Mouse (Mus musculus) bone marrow macrophage, adult 2 months (primary cell): ENCODE results near the gene Prdx5. TPM values are rescaled to one million over a fixed set of nuclear protein-coding genes. Genes with fewer than 3 reads are reported as not detected.
A peak's percentile ranks its signal among the peaks of the same experiment; 100 is the strongest.

Experiments
- H3K27ac ChIP-seq: 2 replicates; pipeline ENCODE4 v1.5.1; 2012; ENCODE audit warnings: low read depth, low read length; ENCODE audit not compliant: insufficient read depth
- H3K4me1 ChIP-seq: 2 replicates; pipeline ENCODE4 v1.6.1; 2012; ENCODE audit warnings: low read length; ENCODE audit not compliant: control insufficient read depth, insufficient read depth
- H3K4me3 ChIP-seq: 2 replicates; pipeline ENCODE4 v1.5.1; 2012; ENCODE audit warnings: mild to moderate bottlenecking, low read length, moderate library complexity; ENCODE audit not compliant: insufficient read depth
- CTCF ChIP-seq: IDR thresholded peaks from 2 replicates; pipeline ENCODE4 v1.5.1; 2012; ENCODE audit warnings: low read depth, mild to moderate bottlenecking, low read length, moderate library complexity
- POLR2A ChIP-seq: IDR thresholded peaks from 2 replicates; pipeline ENCODE4 v1.6.1; 2012; ENCODE audit warnings: mild to moderate bottlenecking, low read depth, low read length, borderline replicate concordance
- polyA plus RNA-seq: library from polyadenylated mRNA; stranded (reverse); fragments of >200 nt; gene quantifications from 2 replicates; pipeline ENCODE4 v1.2.4, GENCODE M21; 2012; ENCODE audit not compliant: missing spikeins, insufficient read depth, insufficient read length

Gene Prdx5
- 349 and 382 TPM in 2 replicates for polyA plus RNA-seq

DNA sequence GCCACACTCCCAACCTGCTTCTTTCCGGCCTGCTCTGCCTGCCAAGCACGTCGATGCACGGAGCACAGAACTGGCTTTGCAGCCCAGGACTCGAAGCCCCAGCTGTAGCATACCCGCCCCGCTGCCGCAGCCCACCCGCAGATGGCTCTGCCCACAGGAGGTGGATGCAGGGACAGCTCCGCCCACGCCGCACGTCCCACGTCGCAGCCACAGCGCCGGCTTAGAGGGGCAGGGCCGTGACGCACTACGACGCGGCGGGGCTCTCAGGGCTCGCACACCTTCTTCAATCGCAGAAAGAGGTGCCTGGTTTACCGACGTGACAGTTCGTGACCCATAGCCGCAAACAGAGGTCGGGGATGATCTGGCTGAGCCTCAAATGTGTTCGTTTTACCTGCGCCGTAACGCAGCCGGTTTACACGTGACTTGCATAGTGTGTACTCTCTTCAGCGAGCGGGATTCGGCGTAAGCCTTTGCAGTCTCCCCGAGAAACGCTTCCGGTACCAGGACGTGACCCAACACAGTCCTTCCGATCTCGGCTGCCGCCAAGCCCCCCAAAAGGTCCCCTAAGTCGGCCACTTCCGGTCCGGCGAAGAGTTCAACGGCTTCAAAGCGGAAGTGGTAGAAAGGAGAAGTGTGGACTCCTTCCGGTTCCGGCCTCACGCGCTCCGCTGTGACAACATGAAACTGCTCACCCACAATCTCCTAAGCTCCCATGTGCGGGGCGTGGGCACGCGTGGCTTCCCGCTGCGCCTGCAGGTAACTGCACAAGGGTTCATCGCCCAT, at the start of gene Prdx5, which contains the start of gene Trmt112:
Prdx5 (minus strand) TSS at position 600 of the 783 bp plus-strand sequence.
Trmt112 (plus strand) TSS at position 192 of the 783 bp plus-strand sequence.
- Histone ChIP-seq H3K27ac (peak within 1 kb of the TSS; percentile 98), H3K4me3 (peak within 1 kb of the TSS; percentile 81), H3K4me1 (peaks cover 13% of the 10 kb centered on the region)
- TF ChIP-seq CTCF (no peak), POLR2A (no peak)

DNA sequence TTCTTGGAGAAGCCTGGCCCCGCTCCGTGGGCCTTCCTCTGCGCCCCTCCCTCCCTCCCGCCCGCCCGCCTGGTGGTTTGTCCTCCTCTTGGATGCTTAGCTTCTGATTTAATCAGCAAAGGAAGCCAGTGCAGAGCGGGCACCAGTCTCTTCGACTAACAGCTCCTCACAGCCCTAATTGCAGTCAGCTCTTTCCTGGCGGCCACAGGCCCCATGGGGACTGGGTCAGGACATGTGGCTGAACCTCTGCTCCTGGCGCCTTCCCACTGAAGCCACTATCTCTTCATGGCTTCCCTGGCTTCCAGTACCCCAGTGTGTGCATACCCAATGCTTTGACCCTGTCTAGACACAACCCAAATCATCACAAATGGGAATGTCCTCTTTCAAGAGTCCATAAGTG, 46.6 kb upstream of the Prdx5 start:
- Histone ChIP-seq H3K4me1 (peaks cover 7% of the 10 kb centered on the region), H3K27ac (no peak overlapping the region), H3K4me3 (no peak overlapping the region)
- TF ChIP-seq CTCF, result no peak
- no peak for TF ChIP-seq POLR2A

DNA sequence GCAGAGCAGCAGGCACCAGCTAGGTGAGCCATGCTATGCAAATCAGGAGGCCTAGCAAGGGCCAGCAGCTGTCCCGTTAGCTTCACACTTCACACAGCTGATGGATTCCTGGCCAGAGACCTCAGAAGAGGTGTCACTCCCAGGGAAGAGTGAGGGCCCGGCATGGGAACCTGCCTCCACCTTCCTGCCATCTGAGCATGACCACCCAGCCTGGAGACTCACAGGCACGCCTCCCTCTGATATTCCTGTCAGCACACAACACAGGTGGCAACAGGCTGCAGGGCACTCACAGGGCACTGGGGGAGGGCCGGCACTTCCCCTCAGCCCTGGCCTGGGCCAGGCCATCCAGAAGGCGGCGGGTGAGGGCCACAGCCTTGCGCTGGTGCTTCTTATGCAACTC, 45.5 kb upstream of the Prdx5 start:
- Histone ChIP-seq H3K4me3 (no peak overlapping the region), H3K4me1 (peaks cover 7% of the 10 kb centered on the region), H3K27ac (no peak overlapping the region)

DNA sequence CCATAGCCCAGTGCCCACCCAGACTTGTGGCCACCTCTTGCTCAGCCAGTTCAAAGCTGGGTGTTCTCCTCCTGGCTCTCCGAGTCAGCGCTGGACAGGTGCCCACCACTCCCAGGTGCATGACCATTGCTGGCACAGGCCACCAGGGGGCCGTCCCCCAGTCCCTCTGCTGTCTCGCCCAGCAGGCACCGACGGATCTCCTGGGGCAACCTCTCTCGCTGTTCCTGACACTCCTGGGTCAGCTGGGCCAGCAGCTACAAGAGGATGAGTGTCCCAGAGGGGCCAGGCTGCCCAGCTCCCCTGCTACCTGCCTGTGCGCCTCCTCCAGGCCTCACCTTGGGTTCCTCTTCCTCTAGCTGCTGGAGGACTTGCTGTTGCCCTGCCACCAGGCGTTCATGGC, 44.1 kb upstream of the Prdx5 start:
- Histone ChIP-seq H3K4me3 (no peak overlapping the region), H3K4me1 (peaks cover 14% of the 10 kb centered on the region), H3K27ac (no peak overlapping the region)
- TF ChIP-seq POLR2A (no peak), CTCF (no peak)

More for the DNA sequence above, 45.5 kb upstream of the Prdx5 start:
- TF ChIP-seq CTCF (no peak), POLR2A (no peak)

DNA sequence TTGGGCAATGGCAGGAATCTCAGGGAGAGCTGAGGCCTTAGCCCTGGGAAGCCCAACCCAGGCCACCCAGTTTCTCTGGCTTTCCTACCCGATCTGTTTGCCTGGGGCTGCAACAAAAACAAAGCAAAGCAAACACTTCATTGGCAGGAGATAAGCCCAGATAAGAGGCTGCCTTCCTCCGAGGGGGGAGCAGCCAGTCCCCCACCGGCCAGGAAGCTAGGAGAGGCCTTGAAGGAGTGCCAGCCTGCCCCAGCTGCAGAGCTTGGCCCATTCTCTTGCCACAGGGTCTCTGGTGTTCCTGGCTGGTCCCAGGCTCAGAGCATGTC, 42.8 kb upstream of the Prdx5 start:
- Histone ChIP-seq H3K4me3 (peak overlapping the region; percentile 76), H3K4me1 (peaks cover 18% of the 10 kb centered on the region), H3K27ac (peak overlapping the region; percentile 91)
- no peak for TF ChIP-seq POLR2A
- TF ChIP-seq CTCF, result no peak

DNA sequence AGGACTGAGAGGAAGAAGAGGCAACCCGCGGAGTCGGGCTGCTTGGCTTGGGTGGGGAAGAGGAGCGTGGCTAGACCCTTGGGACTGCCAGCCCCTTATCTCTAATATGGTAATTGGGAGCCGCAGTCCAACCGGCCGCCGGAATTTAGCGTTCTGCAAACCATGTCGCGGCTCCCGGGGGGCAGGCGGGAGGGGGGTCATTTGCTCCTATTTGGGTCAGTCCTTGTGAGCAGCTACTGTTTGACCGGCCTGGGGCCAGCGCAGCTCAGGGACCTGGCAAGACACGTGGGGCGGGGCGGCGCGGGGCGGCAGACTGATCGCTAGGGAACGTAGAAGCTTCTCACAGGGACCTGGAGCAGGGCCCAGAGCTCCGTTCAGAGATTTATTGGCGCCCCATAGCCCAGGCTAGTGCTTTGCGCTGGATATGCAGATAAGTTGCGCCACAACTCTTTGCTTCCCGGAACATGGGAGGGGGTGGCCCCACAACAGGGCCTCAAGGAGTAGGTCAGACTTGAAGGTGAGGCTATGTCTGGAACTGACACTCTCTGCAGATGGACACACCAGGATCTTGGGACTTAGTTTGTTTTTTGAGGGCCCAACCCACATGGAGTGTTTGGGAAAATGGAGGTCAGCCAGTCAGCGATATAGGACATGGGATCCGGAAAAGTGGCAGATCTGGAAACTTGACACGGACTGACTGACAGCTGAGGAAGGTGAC, 42.2 kb upstream of the Prdx5 start:
- peak overlapping the region; percentile 76 for H3K4me3 ChIP-seq
- H3K4me1 ChIP-seq, result peaks cover 18% of the 10 kb centered on the region
- TF ChIP-seq POLR2A (no peak), CTCF (no peak)
- peak overlapping the region; percentile 91 for H3K27ac ChIP-seq

DNA sequence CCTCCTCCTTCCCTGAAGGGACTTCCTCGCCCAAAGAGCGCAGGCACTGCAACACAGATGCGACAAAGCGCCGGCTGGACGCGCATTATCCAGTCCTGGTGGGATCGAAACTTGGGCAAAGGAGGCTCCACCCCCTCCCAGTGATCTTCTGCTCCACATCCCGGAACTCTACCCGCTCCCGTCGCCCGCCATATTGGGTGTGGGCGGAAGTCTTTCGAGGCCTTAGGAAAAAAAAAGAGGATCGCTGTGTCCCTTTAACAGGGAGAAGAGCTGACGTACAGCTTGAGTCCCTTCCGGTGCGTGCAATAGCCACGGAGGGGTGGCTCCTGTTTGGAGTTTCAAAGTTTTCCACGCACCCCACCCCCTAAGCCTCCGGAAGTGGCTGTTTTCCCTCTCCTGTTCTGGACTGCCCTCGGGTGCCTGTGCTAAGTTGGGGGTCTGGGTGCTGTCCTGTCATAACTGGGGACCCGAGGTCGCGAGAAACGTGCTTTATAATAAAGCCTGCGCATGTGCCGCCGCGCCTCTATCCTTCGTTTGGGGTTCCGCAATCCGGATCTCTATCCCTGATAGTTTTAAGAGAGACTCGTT, 41.6 kb upstream of the Prdx5 start:
- no peak for TF ChIP-seq CTCF
- TF ChIP-seq POLR2A, result no peak
- Histone ChIP-seq H3K4me3 (peak overlapping the region; percentile 86), H3K27ac (peak overlapping the region; percentile 91)

DNA sequence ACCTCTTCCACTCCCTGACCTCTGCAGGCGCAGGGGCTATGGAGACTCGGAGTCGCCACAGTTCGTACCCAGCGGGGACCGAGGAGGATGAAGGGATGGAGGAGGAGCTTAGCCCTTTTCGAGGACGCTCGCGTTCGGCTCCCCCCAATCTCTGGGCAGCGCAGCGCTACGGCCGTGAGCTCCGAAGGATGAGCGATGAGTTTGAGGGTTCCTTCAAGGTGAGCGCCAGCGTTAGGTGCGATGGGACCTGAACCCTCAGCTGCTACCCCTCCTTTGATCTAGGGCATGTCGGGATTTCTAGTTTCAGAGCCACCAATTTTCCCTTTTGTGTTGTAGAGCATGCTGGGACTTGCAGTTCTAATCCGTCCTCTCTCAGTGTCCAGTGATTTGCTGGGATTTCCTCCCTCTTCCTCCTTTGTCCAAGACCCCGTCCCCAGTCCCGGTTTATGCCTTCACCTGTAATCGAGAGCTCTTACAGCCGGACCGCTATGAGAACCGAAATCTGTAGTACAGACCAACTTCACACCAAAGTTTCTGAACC, 40.8 kb upstream of the Prdx5 start:
- Histone ChIP-seq H3K27ac (peak overlapping the region; percentile 91), H3K4me3 (peak overlapping the region; percentile 86), H3K4me1 (peaks cover 31% of the 10 kb centered on the region)
- TF ChIP-seq POLR2A (no peak), CTCF (no peak)

More for the DNA sequence above, 41.6 kb upstream of the Prdx5 start:
- peaks cover 25% of the 10 kb centered on the region for H3K4me1 ChIP-seq

DNA sequence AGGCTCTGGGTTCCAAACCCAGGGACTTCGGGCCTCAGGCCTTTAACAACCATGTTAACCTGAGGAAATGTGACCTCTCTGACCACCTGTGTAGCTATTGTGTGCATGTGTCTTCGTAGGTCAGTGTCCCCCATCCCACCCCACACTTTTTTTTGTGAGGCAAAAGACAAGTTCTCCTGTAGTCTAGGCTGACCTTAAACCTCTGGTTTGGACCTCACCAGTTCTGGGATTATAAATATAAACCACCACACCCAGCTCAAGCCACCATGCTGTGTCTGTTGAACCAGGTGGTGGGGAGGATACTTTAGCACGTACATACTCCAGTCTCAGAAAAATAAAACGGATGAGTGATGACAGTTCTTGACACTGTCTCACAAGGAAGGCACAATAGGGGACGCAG, 40.0 kb upstream of the Prdx5 start:
- TF ChIP-seq POLR2A (no peak), CTCF (no peak)
- peak overlapping the region; percentile 86 for H3K4me3 ChIP-seq
- peaks cover 31% of the 10 kb centered on the region for H3K4me1 ChIP-seq
- no peak overlapping the region for H3K27ac ChIP-seq
